Mouse (Mus musculus) MEL-GATA-1-ER (cell line): ENCODE measurements around the gene Rras2.

Experiments
- DNase-seq: peaks from one replicate; pipeline ENCODE4 v3.0.0-alpha.2; 2012; ENCODE audit warnings: low read depth; ENCODE audit errors: extremely low read depth

Rras2 gene

GRCm38 (mm10) chr7:114029596-114029995, 88.0 kb downstream of the Rras2 start:
- DNase-seq = no peak

GRCm38 (mm10) chr7:114028828-114029227, 88.8 kb downstream of the Rras2 start:
- no peak for DNase-seq

- DNase-seq = no peak
Measured at GRCm38 (mm10) chr7:114027406-114027805, 90.2 kb downstream of the Rras2 start.

- DNase-seq = no peak
Measured at GRCm38 (mm10) chr7:114026923-114027322, 90.7 kb downstream of the Rras2 start.

GRCm38 (mm10) chr7:114020704-114021093, 96.9 kb downstream of the Rras2 start:
- DNase-seq = peak; percentile 16

GRCm38 (mm10) chr7:114020057-114020703, 97.4 kb downstream of the Rras2 start:
- no peak for DNase-seq

- DNase-seq = no peak
Measured at GRCm38 (mm10) chr7:114018861-114019260, 98.7 kb downstream of the Rras2 start.

GRCm38 (mm10) chr7:114016001-114016949, 101.3 kb downstream of the Rras2 start:
- DNase-seq = no peak

GRCm38 (mm10) chr7:114011726-114012443, 105.7 kb downstream of the Rras2 start:
- DNase-seq = no peak

- no peak for DNase-seq
Measured at GRCm38 (mm10) chr7:114007565-114007964, 110.0 kb downstream of the Rras2 start.

- no peak for DNase-seq
Measured at GRCm38 (mm10) chr7:114006456-114006855, 111.1 kb downstream of the Rras2 start.

GRCm38 (mm10) chr7:114005499-114005898, 112.1 kb downstream of the Rras2 start:
- no peak for DNase-seq

GRCm38 (mm10) chr7:114004171-114004570, 113.4 kb downstream of the Rras2 start:
- no peak for DNase-seq

GRCm38 (mm10) chr7:113997675-113998354, 119.8 kb downstream of the Rras2 start:
- no peak for DNase-seq
